Mouse (Mus musculus) frontal cortex, postnatal 36 days (tissue): ENCODE measurements at regions not wholly inside any gene's neighbourhood (a gene's known extent, or its start where the extent isn't known, plus 50 kb on each side); places are given as distances from the start of the nearest gene placed in this dataset.

Source experiments
- DNase-seq, 2 experiments: peaks; one replicate each; pipeline ENCODE4 v3.0.0; 2022; ENCODE audit warnings: low spot score in 2 of 2

DNA sequence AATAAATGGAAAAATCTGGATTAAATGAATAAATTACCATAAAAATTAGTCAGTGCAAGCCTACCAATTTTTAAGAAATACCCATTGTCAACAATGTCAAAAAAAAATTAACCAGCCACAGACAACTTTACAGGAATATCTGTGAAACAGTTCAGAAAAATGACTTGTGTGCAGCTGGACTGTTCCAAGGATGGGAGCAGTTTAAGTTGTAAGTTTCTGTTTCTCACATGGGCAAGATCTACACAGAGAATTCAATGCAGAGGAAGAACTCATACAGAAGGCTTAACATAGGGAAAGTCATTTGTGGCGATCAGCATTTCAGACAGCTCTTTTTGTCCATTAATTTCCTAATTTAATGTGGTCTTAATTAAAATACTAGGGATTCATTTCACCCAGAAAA, 71.9 kb upstream of the Tdrd3 start:
- no peak for DNase-seq

DNA sequence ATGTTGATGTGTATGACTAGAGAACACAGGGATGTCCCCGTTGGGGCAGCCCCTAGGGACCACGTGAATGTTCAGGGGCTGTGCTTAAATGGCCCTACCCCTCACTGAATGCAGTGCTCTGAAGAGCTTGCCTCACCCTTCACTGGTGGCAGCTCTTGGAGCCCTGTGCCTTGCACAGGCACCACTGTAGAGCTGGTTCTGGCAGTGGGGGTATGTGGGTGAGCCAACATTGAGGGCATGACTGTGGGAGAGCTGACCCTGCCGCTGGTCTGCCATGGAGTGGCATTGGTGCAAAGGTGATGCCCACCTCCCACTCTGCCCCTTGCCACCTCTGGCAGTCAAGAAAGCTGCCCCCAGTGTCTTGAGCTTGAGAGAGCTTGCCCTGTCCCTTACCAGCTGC, 69.6 kb upstream of the Tdrd3 start:
- DNase-seq, result no peak

DNA sequence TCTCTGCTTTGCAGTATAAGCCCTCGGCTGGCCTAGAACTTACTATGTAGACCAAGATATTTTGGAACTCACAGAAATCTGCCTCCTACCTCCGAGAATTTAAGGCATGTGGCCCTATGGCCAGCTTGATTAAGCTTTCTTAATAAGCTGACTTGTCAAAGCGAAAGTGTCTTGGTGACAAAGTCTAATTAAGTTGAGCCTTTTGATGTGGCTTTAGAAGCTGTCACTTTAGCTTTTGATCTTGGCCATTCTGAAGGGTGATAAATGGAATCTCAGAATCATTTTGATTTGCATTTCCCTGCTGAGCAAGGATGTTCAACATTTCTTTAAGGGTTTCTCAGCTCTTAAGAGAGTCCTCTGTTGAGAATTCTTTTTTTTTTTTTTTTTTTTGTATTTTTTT, 67.6 kb upstream of the Tdrd3 start:
- no peak for DNase-seq

DNA sequence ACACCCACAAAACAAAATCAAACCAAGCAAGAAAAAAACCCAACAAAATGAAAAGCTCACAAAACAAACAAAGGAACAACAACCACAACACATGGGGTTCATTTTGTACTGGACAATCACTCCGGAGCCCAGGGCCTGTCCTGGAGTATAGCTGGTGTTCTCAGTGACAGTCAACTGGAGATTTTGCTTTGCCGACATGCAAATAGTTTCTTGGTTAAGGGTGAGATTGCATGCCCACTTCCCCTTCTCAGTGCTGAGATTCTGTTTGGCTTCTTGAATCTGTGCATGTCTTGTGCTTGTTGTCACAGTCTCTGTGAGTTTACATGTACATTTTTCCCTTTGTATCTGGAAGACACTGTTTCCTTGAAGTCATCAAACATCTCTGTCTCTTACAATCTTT, 50.6 kb upstream of the Tdrd3 start:
- no peak for DNase-seq
